Mouse (Mus musculus) adrenal gland, adult 8-10 months (tissue): ENCODE data around the gene Shmt2. TPM values are rescaled to one million over a fixed set of nuclear protein-coding genes. Genes with fewer than 3 reads are reported as not detected.
A peak's percentile ranks its signal among the peaks of the same experiment; 100 is the strongest.

Experiments used
- DNase-seq: peaks from one replicate; pipeline ENCODE4 v3.0.0; 2022
- total RNA-seq, 4 experiments: library from RNA; stranded (reverse); gene quantifications; 2 replicates each; pipeline ENCODE4 v1.2.4; 2022

The Shmt2 gene
- 10 to 100 TPM; 45.3 to 56.0 (median 49.8) TPM for total RNA-seq

DNA sequence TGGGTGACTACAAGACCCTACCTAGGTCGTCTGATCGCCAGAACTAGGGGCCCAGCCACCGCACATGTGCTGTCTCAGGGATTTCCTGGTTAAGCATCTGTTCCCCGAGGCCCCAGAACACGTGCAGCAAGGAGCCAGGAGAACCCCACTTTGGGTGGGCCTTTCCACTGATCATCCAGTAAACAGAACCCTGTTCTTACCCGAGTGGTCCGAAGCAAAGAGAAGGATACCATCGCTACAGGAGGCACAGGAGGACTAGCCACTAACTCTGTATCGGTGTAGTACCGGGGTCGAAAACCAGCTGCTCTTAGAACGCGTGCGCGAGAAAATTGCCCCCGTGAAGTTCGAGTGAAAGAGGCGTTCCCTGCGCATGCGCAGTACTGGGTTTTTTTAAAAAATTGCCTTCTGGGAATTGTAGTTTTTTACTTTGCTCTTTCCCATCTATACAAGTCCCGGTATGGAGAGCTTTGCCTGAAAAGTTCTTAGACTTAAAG, at the start of gene Shmt2:
Gene Shmt2 (minus strand): TSS at position 357 of the 494 bp plus-strand sequence.
- DNase-seq, result peak; percentile 71

- DNase-seq, result no peak
Observed at GRCm38 (mm10) chr10:127570937-127571641, 48.8 kb upstream of the Shmt2 start.

DNA sequence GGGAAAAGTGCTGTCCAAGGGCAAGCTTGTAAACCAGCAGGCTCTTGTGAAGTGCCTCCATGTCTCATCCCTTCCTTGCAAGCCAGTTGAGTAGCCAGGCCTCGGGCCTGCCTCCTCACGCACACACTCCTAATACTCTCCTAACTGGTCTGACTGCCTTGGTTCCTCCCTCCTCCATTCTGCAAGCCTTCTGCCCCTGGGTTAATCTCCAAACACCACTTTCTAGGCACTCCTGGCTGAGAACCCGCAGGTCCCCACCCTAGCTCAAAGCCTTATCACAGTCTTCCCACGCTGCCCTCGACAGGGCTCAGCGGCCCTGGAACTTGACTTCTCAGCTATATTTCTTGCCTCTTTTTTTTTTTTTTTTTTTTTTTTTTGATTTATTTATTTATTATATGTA, 48.1 kb upstream of the Shmt2 start:
- no peak for DNase-seq

DNA sequence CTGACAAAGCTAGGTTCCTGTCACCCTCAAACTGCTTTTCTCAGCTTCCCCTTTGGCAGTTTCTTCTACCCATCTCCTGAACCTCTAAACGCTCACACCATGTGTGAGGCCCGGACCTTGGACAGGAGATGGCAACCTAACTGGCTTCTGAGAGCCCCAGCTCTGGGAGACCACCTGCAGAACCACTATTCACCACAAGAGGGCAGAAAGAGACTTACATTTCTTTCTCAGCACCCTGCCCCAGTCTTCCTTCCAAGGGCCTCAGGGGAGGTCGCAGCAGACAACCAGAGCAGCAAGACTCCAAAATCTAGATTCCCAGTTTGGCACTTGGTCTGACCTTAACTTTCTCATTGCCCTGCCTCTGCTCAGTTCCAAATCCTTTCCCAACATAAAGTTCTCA, 47.2 kb upstream of the Shmt2 start:
- DNase-seq, result peak; percentile 58

DNA sequence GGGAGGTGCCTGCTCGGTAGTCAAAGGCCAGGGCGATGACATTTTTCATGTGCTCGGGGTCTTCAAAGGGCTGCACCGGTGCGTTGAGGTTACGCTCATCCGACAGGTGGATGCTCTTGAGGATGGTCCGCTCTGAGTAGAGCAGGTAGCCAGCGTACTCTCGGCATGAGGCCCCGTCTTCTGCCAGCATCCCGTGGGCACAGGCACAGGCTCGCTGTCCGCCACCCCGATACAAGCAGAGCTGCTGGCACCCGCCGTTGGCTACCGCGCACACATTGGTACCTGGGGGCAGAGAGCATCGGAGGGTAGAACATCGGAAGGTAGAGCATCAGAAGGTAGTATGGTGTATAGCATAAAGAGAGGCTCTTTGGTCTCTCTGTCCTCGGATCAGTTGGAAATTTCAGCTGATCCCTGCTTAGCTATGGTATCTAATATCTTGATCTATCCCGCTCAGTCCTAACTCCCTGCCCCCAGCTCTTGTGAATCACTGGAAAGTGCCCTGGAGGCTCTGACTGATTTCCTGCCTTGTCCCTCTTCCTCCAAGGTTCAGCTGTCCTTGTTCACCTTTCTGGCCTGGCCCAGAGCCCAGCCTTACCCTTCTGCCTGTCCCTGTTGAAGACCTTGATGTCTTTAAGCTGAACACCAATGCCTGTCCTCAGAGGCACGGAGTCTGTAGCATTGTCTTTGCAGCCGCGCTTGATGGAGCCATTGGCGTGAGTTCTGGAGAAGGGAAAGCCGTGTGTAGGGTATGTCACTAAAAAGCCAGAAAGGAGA, 44.5 kb upstream of the Shmt2 start:
- DNase-seq, result peak; percentile 77

DNA sequence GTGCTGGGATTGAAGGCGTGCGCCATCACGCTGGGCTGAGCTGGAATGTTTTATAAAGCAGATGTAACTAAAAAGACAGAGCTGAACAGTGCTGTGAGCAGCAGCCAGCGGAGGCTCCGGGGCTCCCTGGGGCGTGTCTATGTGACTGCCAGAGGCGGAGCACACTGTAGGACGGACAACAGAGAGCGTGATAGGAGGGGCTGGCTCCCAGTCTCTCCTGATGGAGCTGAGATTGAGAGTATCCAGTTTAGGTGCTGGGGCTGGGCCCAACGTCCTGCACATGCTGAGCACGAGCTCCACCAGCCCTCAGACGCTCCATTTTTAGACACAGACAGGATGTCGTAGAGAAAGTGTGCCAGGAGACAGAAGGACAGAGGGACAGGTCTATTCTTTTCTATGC, 42.1 kb upstream of the Shmt2 start:
- no peak for DNase-seq

- DNase-seq, result no peak
Observed at GRCm38 (mm10) chr10:127563840-127564239, 41.6 kb upstream of the Shmt2 start.

- DNase-seq, result no peak
Observed at GRCm38 (mm10) chr10:127561145-127561544, 38.9 kb upstream of the Shmt2 start.

- no peak for DNase-seq
Observed at GRCm38 (mm10) chr10:127557397-127557796, 35.2 kb upstream of the Shmt2 start.

GRCm38 (mm10) chr10:127555703-127556102, 33.5 kb upstream of the Shmt2 start:
- no peak for DNase-seq

- DNase-seq, result no peak
Observed at GRCm38 (mm10) chr10:127549892-127550291, 27.6 kb upstream of the Shmt2 start.

DNA sequence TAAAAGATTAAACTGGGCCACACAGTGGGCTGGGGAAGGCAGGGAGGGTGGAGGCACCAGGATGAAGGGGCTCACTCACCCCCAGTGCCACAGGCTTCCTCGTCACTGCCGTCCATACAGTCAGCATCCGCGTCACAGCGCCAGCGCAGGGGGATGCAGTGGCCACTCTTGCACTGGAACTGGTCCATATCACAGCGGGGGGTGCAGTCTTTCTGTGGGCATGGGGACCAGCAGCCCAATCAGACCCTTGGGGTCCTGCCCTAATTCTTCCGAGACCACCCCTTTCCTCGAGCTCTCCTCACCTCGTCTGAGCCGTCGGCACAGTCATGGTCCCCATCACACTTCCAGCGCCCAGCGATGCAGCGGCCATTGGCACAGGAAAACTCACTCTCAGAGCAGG, 26.0 kb upstream of the Shmt2 start:
- DNase-seq, result no peak

GRCm38 (mm10) chr10:127546505-127546904, 24.3 kb upstream of the Shmt2 start:
- DNase-seq, result no peak

GRCm38 (mm10) chr10:127544375-127544774, 22.1 kb upstream of the Shmt2 start:
- DNase-seq, result no peak

DNA sequence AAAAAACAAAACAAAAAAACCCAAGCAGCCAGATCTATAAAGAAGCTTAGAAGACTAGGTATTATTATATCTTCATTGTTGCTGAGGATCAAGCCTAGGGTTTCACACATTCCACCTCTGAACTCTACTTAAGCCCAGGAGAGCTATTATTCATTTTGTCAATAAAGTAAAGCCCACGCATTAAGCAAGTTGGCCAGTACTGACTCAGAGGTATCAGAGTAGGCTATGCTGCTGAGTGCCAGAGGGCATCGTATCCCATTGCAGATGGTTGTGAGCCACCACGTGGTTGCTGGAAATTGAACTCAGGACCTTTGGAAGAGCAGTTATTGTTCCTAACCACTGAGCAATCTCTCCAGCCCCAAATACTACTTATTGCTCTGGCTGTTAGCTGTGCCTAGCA, 21.7 kb upstream of the Shmt2 start:
- no peak for DNase-seq

DNA sequence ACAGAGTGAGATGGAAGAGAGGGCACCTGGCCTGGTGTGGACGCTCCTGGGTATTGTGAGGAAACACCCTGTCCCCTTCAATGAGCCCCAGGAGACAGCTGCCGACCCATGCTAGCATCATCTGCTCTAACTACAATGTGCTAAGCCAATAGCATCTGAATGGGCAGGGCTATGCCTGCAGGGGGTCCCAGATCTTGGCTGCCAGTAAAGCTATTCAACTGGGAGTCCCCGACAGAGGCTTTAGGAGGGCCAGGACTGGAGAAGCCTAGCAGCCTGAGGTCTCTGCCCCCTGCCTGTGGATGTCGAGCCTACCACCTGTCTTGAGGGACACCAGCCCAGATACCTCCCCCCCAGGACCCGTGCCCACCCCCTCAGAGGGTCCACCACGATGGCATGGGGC, 20.5 kb upstream of the Shmt2 start:
- DNase-seq, result no peak

GRCm38 (mm10) chr10:127542084-127542483, 19.8 kb upstream of the Shmt2 start:
- no peak for DNase-seq

DNA sequence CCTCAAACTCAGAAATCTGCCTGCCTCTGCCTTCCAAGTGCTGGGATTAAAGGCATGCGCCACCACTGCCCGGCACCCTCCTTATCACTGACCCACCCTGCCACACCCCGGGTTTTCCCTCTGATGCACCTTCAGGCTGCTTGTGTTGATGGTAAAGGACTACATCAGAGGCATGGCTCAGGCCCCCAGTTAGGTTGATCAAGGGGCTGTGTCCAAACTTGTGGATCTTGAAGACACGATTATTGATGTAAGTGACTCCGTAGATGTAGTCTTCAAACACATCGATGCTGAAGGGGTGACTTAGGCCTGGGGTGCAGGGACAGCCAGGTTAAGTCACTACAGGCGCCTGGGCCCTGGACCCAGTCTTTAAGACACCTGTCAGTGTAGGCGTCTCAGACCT, 19.3 kb upstream of the Shmt2 start:
- DNase-seq, result no peak

DNA sequence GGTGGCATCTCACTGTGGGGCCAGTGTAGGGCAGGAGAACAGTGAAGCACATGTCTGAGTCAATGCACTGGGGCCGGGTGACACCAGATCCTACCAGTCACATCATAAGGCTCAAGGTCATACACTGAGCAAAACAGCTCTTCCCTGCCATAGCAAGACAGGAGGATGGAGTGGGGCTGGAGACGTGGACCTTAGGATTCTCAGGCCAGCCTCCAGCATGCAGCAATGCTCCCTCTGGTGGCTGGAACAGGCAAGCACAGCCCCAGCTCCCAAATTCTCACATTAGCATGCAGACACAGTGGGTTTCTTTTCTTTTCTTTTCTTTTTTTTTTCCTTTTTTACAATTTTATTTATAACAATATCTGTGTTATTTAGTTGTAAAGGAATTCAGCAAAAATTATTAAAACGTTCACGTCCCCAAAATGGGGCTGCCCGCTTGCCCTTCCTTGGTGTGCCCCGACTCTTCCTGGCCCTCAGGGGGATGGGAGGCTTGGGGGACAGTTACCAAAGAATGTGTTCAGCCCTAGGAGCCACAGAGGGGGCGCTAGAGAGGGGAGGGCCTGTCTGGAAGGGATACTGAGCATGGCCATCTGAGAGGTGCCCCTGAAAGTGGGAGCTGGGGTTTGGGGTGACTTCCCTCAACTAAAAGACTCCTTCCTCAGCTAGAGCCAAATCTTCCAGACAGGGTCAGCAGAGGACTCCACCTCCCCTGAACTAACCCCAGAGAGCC, 15.8 kb upstream of the Shmt2 start:
- peak; percentile 57 for DNase-seq

DNA sequence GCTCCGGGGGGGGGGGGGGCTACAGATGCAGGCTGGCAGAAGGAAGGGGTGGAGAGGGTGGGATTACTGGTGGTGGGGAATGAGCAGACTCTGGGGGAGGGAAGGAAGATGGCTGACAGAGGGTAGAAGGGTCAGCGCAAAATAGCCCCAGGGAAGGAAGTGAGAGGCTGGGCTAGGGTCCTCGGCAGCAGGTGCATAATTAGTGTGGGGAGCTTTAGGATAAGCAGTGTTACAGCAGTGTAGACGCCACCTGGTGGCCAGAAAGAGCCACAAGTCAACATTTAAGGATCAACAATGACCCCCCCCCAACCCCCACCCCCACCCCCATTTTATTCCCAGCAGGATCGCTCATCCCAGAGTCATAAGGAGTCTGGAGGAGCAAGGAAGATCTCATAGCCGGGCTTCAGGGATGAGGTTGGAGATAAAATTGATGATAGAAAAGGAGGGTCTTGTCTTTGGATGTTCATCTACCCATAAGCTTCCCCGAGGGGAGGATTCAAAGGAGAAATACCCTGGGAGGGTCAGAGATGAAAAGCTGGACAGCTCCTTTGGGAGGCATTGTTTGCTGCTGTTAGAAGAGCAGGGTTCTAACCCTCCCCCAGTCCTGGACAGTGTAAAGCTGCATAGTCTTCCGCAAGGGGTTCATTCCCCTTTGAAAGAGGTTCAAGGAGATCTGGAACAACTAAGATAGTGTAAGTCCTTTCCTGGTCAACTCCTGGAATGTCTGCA, 14.5 kb upstream of the Shmt2 start:
- no peak for DNase-seq

DNA sequence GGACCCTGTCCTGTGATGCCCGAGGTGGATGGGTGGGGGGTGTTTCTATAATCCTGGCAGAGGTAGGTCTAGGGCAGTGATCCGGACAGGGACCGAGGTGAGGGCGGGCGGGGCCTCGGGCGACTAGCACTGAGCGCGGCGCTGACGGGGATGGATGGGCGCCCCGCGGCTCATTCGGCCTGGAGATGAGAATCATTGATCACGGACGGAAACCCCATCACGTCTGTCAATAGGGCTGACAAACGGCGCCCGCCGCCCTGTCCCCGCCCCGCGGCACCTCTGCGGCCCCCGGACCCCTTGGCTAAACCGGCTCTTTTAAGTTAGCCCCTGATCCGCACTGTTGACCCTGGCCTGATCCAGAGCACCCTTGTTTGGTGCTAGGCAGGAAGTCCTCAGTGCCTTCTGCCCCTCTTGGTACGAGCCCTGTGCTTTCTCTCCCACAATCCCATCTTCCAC, 12.7 kb upstream of the Shmt2 start:
- DNase-seq, result no peak
